Mouse (Mus musculus) kidney, embryonic 14.5 days (tissue): ENCODE data around the gene Eif6. TPM values are rescaled to one million over a fixed set of nuclear protein-coding genes. Genes with fewer than 3 reads are reported as not detected.

Experiments
- ATAC-seq: fragments of 200-750 bp; cut with Nextera tagmentation; 2 replicates; pipeline ENCODE4 v1.8.0; 2017; ENCODE audit warnings: moderate number of reproducible peaks, mild to moderate bottlenecking, moderate TSS enrichment, moderate library complexity; ENCODE audit not compliant: low FRiP score, low TSS enrichment
- H3K27ac ChIP-seq: fragments of 300-500 bp; sonication (generic); 2 replicates; pipeline ENCODE4 v1.5.1; 2014; ENCODE audit warnings: low read depth, mild to moderate bottlenecking, low read length, moderate library complexity, mixed read lengths
- H3K27me3 ChIP-seq: fragments of 300-500 bp; sonication (generic); 2 replicates; pipeline ENCODE4 v1.6.1; 2014; ENCODE audit warnings: mild to moderate bottlenecking, low read length; ENCODE audit not compliant: control insufficient read depth, insufficient read depth
- H3K36me3 ChIP-seq: fragments of 300-500 bp; sonication (generic); 2 replicates; pipeline ENCODE4 v1.6.1; 2014; ENCODE audit warnings: low read length, mixed read lengths; ENCODE audit not compliant: control insufficient read depth, insufficient read depth
- H3K4me1 ChIP-seq: fragments of 300-500 bp; sonication (generic); 2 replicates; pipeline ENCODE4 v1.6.1; 2014; ENCODE audit warnings: low read length, mixed read lengths; ENCODE audit not compliant: control insufficient read depth, insufficient read depth
- H3K4me2 ChIP-seq: fragments of 300-500 bp; sonication (generic); replicated peaks from 2 replicates; pipeline ENCODE4 v1.6.1; 2014; ENCODE audit warnings: low read depth, mild to moderate bottlenecking, low read length
- H3K4me3 ChIP-seq: fragments of 300-500 bp; sonication (generic); 2 replicates; pipeline ENCODE4 v1.5.1; 2014; ENCODE audit warnings: mild to moderate bottlenecking, low read length
- H3K9ac ChIP-seq: fragments of 300-500 bp; sonication (generic); 2 replicates; pipeline ENCODE4 v1.6.1; 2014; ENCODE audit warnings: low read depth, mild to moderate bottlenecking, low read length, moderate library complexity
- H3K9me3 ChIP-seq: fragments of 300-500 bp; sonication (generic); 2 replicates; pipeline ENCODE4 v1.6.1; 2016; ENCODE audit warnings: low read length; ENCODE audit not compliant: control insufficient read depth
- WGBS: fragments of 180-500 bp; shearing (Covaris S2); extraction: QIAGEN DNeasy Blood & Tissue Kit; methylation state at CpG from one replicate; pipeline ENCODE4 v1.1.7; 2014; 5-methylcytosine and 5-hydroxymethylcytosine counted together
- polyA plus RNA-seq: library from polyadenylated mRNA; unstranded; fragments of >200 nt; fragmentation: Nextera tagmentation; extraction: Ambion mirVana; gene quantifications from 2 replicates; pipeline ENCODE4 v1.2.1, GENCODE M21; 2014

Eif6 gene
- polyA plus RNA-seq, 1 experiment from 2014 or later: 202 TPM

- H3K4me1 ChIP-seq: peaks cover 17% of the 10 kb centered on the region; the same call in 1 of the 2 replicates
- no peak for ATAC-seq
- H3K27ac ChIP-seq: no peak overlapping the region
- H3K9me3 ChIP-seq: no peaks in the 10 kb centered on the region
- no peaks in the 10 kb centered on the region for H3K27me3 ChIP-seq
- no peak overlapping the region for H3K4me2 ChIP-seq
- H3K4me3 ChIP-seq: no peak overlapping the region
- no peak overlapping the region for H3K9ac ChIP-seq
- peaks cover 12% of the 10 kb centered on the region for H3K36me3 ChIP-seq
- WGBS: 87% methylated on average over 6 of the region's 6 CpGs
Observed at GRCm38 (mm10) chr2:155861581-155861980, 34.9 kb upstream of the Eif6 start.

- no peak overlapping the region for H3K9ac ChIP-seq
- 80% methylated on average over 7 of the region's 7 CpGs for WGBS
- peaks cover 18% of the 10 kb centered on the region for H3K36me3 ChIP-seq
- ATAC-seq: no peak
- H3K4me3 ChIP-seq: no peak overlapping the region
- H3K27ac ChIP-seq: no peak overlapping the region
- no peaks in the 10 kb centered on the region for H3K27me3 ChIP-seq
- no peak overlapping the region for H3K4me2 ChIP-seq
- peaks cover 17% of the 10 kb centered on the region; the same call in 1 of the 2 replicates for H3K4me1 ChIP-seq
- H3K9me3 ChIP-seq: no peaks in the 10 kb centered on the region
Observed at GRCm38 (mm10) chr2:155860102-155860501, 33.4 kb upstream of the Eif6 start.

- no peak overlapping the region for H3K4me3 ChIP-seq
- no peak overlapping the region for H3K27ac ChIP-seq
- H3K36me3 ChIP-seq: peaks cover 43% of the 10 kb centered on the region
- no peaks in the 10 kb centered on the region for H3K9me3 ChIP-seq
- H3K9ac ChIP-seq: no peak overlapping the region
- H3K4me1 ChIP-seq: no peaks in the 10 kb centered on the region
- no peak overlapping the region for H3K4me2 ChIP-seq
- no peaks in the 10 kb centered on the region for H3K27me3 ChIP-seq
- ATAC-seq: no peak
- WGBS: 70% methylated on average over 5 of the region's 5 CpGs
Observed at GRCm38 (mm10) chr2:155852536-155852935, 25.8 kb upstream of the Eif6 start.

GRCm38 (mm10) chr2:155850120-155850519 lies 23.4 kb upstream of the Eif6 start:
- no peak overlapping the region for H3K27ac ChIP-seq
- ATAC-seq: no peak
- peaks cover 47% of the 10 kb centered on the region for H3K36me3 ChIP-seq
- no peak overlapping the region for H3K9ac ChIP-seq
- no peaks in the 10 kb centered on the region for H3K9me3 ChIP-seq
- H3K27me3 ChIP-seq: no peaks in the 10 kb centered on the region
- 85% methylated on average over 7 of the region's 7 CpGs for WGBS
- no peaks in the 10 kb centered on the region for H3K4me1 ChIP-seq
- no peak overlapping the region for H3K4me3 ChIP-seq
- no peak overlapping the region for H3K4me2 ChIP-seq

- H3K36me3 ChIP-seq: peaks cover 47% of the 10 kb centered on the region
Observed at GRCm38 (mm10) chr2:155849464-155849863, 22.7 kb upstream of the Eif6 start.

GRCm38 (mm10) chr2:155848291-155848690 lies 21.6 kb upstream of the Eif6 start:
- WGBS: 37% methylated on average over 6 of the region's 6 CpGs
- H3K27ac ChIP-seq: no peak overlapping the region
- no peaks in the 10 kb centered on the region for H3K27me3 ChIP-seq
- no peak overlapping the region for H3K4me2 ChIP-seq
- peaks cover 42% of the 10 kb centered on the region for H3K36me3 ChIP-seq
- no peak for ATAC-seq
- no peaks in the 10 kb centered on the region for H3K9me3 ChIP-seq
- H3K9ac ChIP-seq: no peak overlapping the region
- no peak overlapping the region for H3K4me3 ChIP-seq
- H3K4me1 ChIP-seq: no peaks in the 10 kb centered on the region

More at GRCm38 (mm10) chr2:155849464-155849863, 22.7 kb upstream of the Eif6 start:
- Histone ChIP-seq H3K4me2 (no peak overlapping the region), H3K4me1 (no peaks in the 10 kb centered on the region), H3K27me3 (no peaks in the 10 kb centered on the region), H3K9ac (no peak overlapping the region), H3K9me3 (no peaks in the 10 kb centered on the region), H3K4me3 (no peak overlapping the region), H3K27ac (no peak overlapping the region)
- no peak for ATAC-seq
- 63% methylated on average over 7 of the region's 7 CpGs for whole genome bisulfite sequencing

- Histone ChIP-seq H3K4me1 (no peaks in the 10 kb centered on the region), H3K36me3 (peaks cover 42% of the 10 kb centered on the region), H3K27ac (no peak overlapping the region), H3K9me3 (no peaks in the 10 kb centered on the region), H3K4me2 (no peak overlapping the region), H3K9ac (no peak overlapping the region), H3K4me3 (no peak overlapping the region), H3K27me3 (no peaks in the 10 kb centered on the region)
- no peak for ATAC-seq
- 47% methylated on average over 8 of the region's 8 CpGs for WGBS
Observed at GRCm38 (mm10) chr2:155846930-155847329, 20.2 kb upstream of the Eif6 start.

- H3K4me1 ChIP-seq: no peaks in the 10 kb centered on the region
- no peaks in the 10 kb centered on the region for H3K36me3 ChIP-seq
- ATAC-seq: no peak
- H3K27ac ChIP-seq: no peak overlapping the region
- H3K27me3 ChIP-seq: no peaks in the 10 kb centered on the region
- no peak overlapping the region for H3K4me2 ChIP-seq
- WGBS: 87% methylated on average over 4 of the region's 4 CpGs
- no peak overlapping the region for H3K9ac ChIP-seq
- H3K4me3 ChIP-seq: no peak overlapping the region
- no peaks in the 10 kb centered on the region for H3K9me3 ChIP-seq
Observed at GRCm38 (mm10) chr2:155838961-155839360, 12.2 kb upstream of the Eif6 start.

- H3K9ac ChIP-seq: no peak overlapping the region
- H3K4me1 ChIP-seq: no peaks in the 10 kb centered on the region
- WGBS: 57% methylated on average over 3 of the region's 3 CpGs
- H3K4me2 ChIP-seq: no peak overlapping the region
- no peaks in the 10 kb centered on the region for H3K27me3 ChIP-seq
- H3K36me3 ChIP-seq: no peaks in the 10 kb centered on the region
- H3K27ac ChIP-seq: no peak overlapping the region
- H3K9me3 ChIP-seq: no peaks in the 10 kb centered on the region
- ATAC-seq: no peak
- H3K4me3 ChIP-seq: no peak overlapping the region
Observed at GRCm38 (mm10) chr2:155837961-155838360, 11.2 kb upstream of the Eif6 start.
